Mouse (Mus musculus) kidney, adult 2 months (tissue): ENCODE measurements around the gene Faap20. TPM values are rescaled to one million over a fixed set of nuclear protein-coding genes. Genes with fewer than 3 reads are reported as not detected.

ENCODE experiments used
- DNase-seq: peaks from one replicate; pipeline ENCODE4 v3.0.0; 2021
- H3K27ac ChIP-seq: fragments of 200-500 bp; 2 replicates; pipeline ENCODE4 v1.5.1; 2012; ENCODE audit warnings: low read depth, low read length, control low read depth, inconsistent platforms; ENCODE audit not compliant: insufficient read depth
- H3K27me3 ChIP-seq: fragments of 200-500 bp; replicated peaks from 2 replicates; pipeline ENCODE4 v1.6.1; 2012; ENCODE audit warnings: mild to moderate bottlenecking, moderate library complexity, low read length, inconsistent platforms; ENCODE audit not compliant: control insufficient read depth, insufficient read depth
- H3K36me3 ChIP-seq: fragments of 200-500 bp; 2 replicates; pipeline ENCODE4 v1.6.1; 2012; ENCODE audit warnings: mild to moderate bottlenecking, moderate library complexity, low read length, inconsistent platforms; ENCODE audit not compliant: control insufficient read depth, insufficient read depth
- H3K4me1 ChIP-seq: fragments of 200-500 bp; 2 replicates; pipeline ENCODE4 v1.6.1; 2011; ENCODE audit warnings: low read length; ENCODE audit not compliant: control insufficient read depth, insufficient read depth
- H3K4me3 ChIP-seq: fragments of 200-500 bp; 2 replicates; pipeline ENCODE4 v1.5.1; 2011; ENCODE audit warnings: mild to moderate bottlenecking, low read depth, low read length, control low read depth; ENCODE audit not compliant: insufficient read depth
- CTCF ChIP-seq: fragments of 200-500 bp; conservative IDR thresholded peaks from 2 replicates; pipeline ENCODE4 v1.5.1; 2011; ENCODE audit warnings: low read depth, mild to moderate bottlenecking, control low read depth, low read length, moderate library complexity, mixed read lengths; ENCODE audit not compliant: insufficient read depth, insufficient read length
- POLR2A ChIP-seq: fragments of 200-500 bp; IDR thresholded peaks from one replicate; pipeline ENCODE4 v1.6.1; 2011; ENCODE audit warnings: low read depth, low read length, control low read depth
- WGBS: fragments of 180-500 bp; shearing (Covaris S2); methylation state at CpG from one replicate; pipeline ENCODE4 v1.1.7; 2018; 5-methylcytosine and 5-hydroxymethylcytosine counted together
- polyA plus RNA-seq: library from polyadenylated mRNA; depleted of rRNA; stranded (reverse); fragments of >200 nt; gene quantifications from 2 replicates; pipeline ENCODE4 v1.2.3, GENCODE M21; 2012

The Faap20 gene
- polyA plus RNA-seq, 1 experiment = 68.9 TPM

DNA sequence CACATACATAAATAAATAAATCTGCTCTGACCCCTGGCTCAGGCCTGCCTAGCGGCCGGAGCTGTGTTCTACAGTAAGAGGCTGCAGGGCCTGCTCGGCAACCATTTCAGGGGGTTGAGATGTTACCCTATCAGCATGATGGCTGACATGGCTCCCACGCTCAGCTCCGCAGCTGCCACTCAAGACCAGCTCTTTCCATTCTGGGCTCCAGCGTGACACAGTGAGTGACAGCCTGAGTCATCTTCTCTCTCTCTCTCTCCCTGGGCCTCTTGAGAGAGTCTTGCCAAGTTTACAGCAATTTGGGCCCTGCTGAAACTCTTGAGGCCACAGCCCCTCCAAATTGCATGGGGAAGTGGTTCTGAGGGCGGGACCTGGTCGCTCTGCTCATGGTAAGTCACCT is 32.0 kb downstream of the Faap20 start:
- Histone ChIP-seq H3K36me3 (no peaks in the 10 kb centered on the region), H3K27ac (no peak overlapping the region), H3K4me3 (no peak overlapping the region), H3K4me1 (peaks cover 15% of the 10 kb centered on the region), H3K27me3 (no peaks in the 10 kb centered on the region)
- no peak for TF ChIP-seq POLR2A
- no peak for TF ChIP-seq CTCF
- DNase-seq = no peak
- WGBS = 92% methylated on average over 8 of the region's 8 CpGs

DNA sequence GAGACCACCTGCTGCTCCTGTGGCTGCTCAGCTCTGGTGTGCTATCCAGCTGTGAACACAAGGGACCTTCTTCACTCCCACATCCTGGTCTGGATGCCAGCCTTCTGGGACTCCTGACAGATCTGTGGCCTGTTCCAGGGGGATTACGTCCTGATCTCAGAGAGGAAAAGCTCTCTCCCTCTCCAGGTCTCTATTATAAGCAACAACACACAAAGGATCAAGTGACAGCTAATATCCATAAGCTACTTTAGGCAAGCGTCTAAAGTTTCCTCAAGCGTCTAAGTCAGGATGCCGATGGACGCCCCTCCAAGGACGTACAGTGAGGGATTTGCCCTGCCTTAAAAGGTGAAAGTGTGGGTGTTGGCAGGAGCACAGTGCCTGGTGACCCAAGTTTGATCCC is 32.6 kb downstream of the Faap20 start:
- 71% methylated on average over 6 of the region's 6 CpGs for WGBS
- no peaks in the 10 kb centered on the region for H3K36me3 ChIP-seq
- H3K4me1 ChIP-seq = peaks cover 15% of the 10 kb centered on the region
- DNase-seq = no peak
- no peak for TF ChIP-seq CTCF
- no peak for TF ChIP-seq POLR2A
- H3K27ac ChIP-seq = no peak overlapping the region
- no peaks in the 10 kb centered on the region for H3K27me3 ChIP-seq
- H3K4me3 ChIP-seq = no peak overlapping the region

DNA sequence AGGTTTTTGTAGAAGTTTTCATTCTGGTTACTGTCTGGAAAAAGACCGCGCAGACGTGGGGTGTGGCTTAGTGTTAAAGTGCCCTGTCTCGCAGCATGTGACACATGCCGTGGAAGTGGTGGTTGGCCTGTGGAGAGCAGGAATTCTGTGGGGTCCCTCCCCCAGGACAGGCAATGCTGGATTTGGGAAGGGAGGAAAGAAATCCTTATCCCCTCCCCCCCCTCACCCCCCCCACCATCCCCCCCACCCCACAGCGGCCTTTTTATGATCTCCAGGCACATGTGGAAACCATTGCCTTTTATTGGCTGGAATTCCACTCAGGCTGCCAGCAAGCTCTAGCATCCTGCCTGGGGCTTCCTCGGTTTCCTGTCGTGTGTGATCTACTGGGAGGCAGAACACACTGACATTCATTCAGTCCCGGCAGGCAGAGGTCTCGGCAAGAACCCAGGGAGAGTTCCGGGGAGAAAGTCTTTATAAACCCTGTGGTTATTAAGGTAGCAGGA is 33.5 kb downstream of the Faap20 start:
- no peak for TF ChIP-seq POLR2A
- TF ChIP-seq CTCF = no peak
- no peak overlapping the region for H3K4me3 ChIP-seq
- no peaks in the 10 kb centered on the region for H3K36me3 ChIP-seq
- no peaks in the 10 kb centered on the region for H3K27me3 ChIP-seq
- WGBS = 23% methylated on average over 11 of the region's 11 CpGs
- no peak overlapping the region for H3K27ac ChIP-seq
- H3K4me1 ChIP-seq = peaks cover 15% of the 10 kb centered on the region
- peak; percentile 32 for DNase-seq

DNA sequence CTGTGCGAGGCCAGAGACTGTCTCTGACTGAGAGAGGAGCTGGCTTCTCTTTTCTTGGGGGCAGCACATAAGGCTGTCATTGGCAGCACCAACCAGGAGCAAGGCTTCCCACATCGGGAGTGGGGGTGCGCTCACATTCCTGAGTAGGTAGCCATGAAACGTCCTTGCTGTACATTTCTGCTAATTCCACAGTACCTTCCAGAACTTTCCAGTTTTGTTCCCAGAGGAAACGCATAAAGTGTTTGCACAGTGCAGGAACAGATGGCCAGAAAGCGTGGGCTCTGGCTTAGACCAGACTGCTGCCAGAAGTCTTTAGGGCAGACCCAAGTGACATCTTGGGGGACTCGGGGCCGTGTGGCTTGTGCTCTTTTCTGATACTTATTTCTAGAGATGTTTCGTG is 34.0 kb downstream of the Faap20 start:
- H3K27ac ChIP-seq = peak overlapping the region; percentile 17; the same call in 1 of the 2 replicates
- DNase-seq = no peak
- no peaks in the 10 kb centered on the region for H3K36me3 ChIP-seq
- H3K4me3 ChIP-seq = no peak overlapping the region
- peaks cover 15% of the 10 kb centered on the region for H3K4me1 ChIP-seq
- TF ChIP-seq POLR2A (no peak), CTCF (no peak)
- H3K27me3 ChIP-seq = no peaks in the 10 kb centered on the region
- 48% methylated on average over 9 of the region's 9 CpGs for WGBS

DNA sequence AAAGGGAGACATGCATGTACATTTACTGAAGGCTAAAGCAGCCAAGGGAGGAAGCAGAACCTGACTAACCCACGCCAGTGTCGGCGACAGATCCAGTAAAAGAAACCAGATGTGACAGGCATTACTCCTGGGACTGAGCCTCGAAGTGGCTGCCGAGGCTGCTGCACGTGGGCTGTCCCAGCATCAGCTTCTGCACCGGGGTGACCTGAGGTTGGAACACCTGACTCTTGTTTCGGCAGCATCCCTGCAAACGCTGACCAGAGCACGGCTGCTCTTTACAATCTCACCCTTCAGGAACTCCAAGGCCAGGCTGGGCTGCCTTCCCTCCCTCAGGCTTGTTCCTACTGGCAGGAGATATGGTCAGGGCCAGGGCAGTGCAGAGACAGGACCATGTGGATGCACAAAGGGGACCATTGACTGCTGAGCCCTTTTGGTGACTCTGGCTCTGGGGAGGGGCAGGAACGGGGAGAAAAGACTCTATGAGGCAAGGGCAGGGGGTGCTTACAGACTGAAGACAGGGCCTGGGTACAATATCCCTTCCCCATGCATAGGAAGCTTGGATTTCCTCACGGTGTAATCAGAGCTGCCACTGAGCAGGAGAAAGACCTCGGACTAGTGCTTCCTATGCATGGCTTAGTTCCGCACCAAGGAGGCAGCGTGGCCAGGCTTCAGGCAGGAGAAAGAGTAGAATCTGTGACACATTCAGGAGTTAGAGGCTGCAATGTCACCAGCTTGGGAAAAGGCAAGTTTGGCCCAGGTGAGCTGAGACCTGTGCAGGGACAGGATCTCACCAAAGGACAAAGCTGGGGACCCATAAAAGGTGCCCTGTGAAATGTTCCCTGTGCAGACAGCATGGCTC is 35.1 kb downstream of the Faap20 start:
- no peak for DNase-seq
- Histone ChIP-seq H3K27ac (no peak overlapping the region), H3K36me3 (no peaks in the 10 kb centered on the region), H3K4me3 (no peak overlapping the region), H3K4me1 (peaks cover 15% of the 10 kb centered on the region), H3K27me3 (no peaks in the 10 kb centered on the region)
- WGBS = 72% methylated on average over 15 of the region's 15 CpGs
- TF ChIP-seq POLR2A = no peak
- TF ChIP-seq CTCF = no peak

DNA sequence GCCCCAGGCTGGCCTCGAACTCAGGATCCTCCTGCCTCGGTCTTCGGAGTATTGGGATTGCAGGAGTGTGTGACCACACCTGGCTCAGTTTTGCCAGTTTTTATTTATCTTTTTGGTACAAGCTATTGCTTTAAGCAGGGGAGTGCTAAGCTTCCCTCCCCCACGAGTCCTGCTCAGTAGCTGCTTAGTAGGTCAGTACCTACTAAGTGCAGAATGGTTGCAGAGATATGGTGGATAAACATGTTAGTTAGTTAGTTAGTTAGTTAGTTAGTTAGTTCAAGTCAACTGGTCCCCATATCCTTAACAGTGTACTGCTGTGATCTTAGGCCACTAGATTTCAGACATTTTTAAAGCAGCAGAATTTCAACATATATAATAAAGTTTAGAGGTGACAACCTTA is 36.5 kb downstream of the Faap20 start:
- Histone ChIP-seq H3K4me3 (no peak overlapping the region), H3K36me3 (no peaks in the 10 kb centered on the region), H3K27me3 (no peaks in the 10 kb centered on the region), H3K27ac (no peak overlapping the region), H3K4me1 (peaks cover 6% of the 10 kb centered on the region)
- DNase-seq = no peak
- no peak for TF ChIP-seq POLR2A
- no peak for TF ChIP-seq CTCF
- WGBS = 91% methylated on average over 4 of the region's 4 CpGs

DNA sequence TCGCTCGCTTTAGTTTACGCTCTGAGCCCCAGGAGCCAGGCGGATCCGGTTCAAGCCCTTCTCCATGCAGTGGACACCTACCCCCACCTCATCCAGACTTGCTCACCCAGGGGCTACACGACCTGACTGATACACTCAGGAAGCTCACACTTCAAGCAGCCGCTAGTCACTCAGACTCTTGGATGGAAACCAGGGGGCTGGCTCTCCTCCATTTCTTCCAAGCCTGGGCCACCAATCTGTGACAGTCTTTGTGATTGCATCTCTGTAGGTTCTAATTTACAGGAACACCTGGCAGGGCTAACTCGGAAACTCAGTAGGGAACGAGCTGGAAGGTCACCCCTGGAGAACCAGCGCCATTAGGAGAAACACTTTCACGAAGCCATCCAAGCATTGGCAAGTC is 38.1 kb downstream of the Faap20 start:
- Histone ChIP-seq H3K27me3 (no peaks in the 10 kb centered on the region), H3K4me1 (peaks cover 4% of the 10 kb centered on the region; the same call in 1 of the 2 replicates), H3K36me3 (no peaks in the 10 kb centered on the region), H3K27ac (no peak overlapping the region), H3K4me3 (no peak overlapping the region)
- 81% methylated on average over 11 of the region's 11 CpGs for WGBS
- TF ChIP-seq POLR2A (no peak), CTCF (no peak)
- no peak for DNase-seq
